Mouse (Mus musculus) ES-E14 (cell line): ENCODE results near the gene Lingo1.

ENCODE experiments used
- CHD2 ChIP-seq: IDR thresholded peaks from 2 replicates; pipeline ENCODE4 v1.6.1; 2014; ENCODE audit warnings: mild to moderate bottlenecking, low read depth, low read length, inconsistent platforms
- HCFC1 ChIP-seq: IDR thresholded peaks from 2 replicates; pipeline ENCODE4 v1.6.1; 2012; ENCODE audit warnings: low read length, inconsistent platforms, borderline replicate concordance; ENCODE audit not compliant: insufficient read depth
- MAFK ChIP-seq: IDR thresholded peaks from 2 replicates; pipeline ENCODE4 v1.6.1; 2014; ENCODE audit warnings: mild to moderate bottlenecking, low read depth, low read length, inconsistent platforms; ENCODE audit not compliant: insufficient read depth
- ZC3H11A ChIP-seq: IDR thresholded peaks from 2 replicates; pipeline ENCODE4 v1.6.1; 2012; ENCODE audit warnings: low read depth, mild to moderate bottlenecking, inconsistent platforms, low read length, borderline replicate concordance
- ZNF384 ChIP-seq: IDR thresholded peaks from 2 replicates; pipeline ENCODE4 v1.6.1; 2012; ENCODE audit warnings: low read depth, low read length, inconsistent platforms

DNA sequence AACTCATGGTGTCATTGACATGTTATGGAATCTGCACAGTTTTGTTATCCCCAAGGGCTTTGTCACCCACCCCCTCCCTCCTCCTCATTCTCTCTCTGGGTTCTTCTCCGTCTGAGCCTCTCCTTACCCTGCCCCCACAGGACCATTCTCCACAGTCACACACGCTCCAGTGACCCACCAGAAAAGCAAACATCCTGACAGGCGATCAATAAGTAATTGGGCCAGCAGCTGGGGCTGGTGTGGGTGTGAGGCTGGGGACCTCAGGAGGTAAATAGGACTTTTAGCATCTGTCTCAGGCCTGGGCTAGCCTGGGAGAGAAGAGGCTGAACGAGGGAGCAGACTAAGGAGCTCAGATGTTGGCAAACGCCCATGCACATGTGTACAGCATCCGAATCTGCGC lies 173.5 kb downstream of the Lingo1 start:
- TF ChIP-seq MAFK: no peak
- TF ChIP-seq ZC3H11A: no peak
- no peak for TF ChIP-seq ZNF384
- no peak for TF ChIP-seq CHD2
- TF ChIP-seq HCFC1: no peak
